Mouse (Mus musculus): Measurements from ENCODE around the gene Unc5a. TPM values are rescaled to one million over a fixed set of nuclear protein-coding genes. Genes with fewer than 3 reads are reported as not detected.
A peak's percentile ranks its signal among the peaks of the same experiment; 100 is the strongest.

Unc5a gene
- polyA plus RNA-seq, 1 experiment from 2014 or later, result 1.5 TPM

DNA sequence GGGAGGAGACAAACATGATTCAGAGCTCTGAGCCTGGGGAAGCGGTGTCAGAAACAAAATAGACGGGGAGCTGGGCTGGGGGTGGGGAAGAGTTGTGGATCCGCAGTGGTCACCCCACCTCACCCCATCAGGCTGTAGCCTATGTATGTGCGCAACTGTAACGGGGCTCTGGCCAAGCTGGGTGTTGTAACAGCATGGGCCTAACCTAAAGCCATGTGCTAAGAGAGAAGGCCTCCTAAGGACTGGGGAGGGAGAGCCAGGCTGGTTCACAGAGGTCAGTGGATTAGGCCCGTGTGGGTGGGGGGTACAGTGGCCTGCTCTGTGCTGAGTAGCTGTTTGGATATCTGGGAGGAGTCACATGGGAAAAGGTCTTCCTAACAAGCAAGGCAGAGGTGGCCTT lies 10.6 kb downstream of the Unc5a start:
- Histone ChIP-seq H3K4me1 (replicated peaks; ENCODE audit: control insufficient read depth, insufficient read depth, low read length) (0 out of 2 replicates have a peak, but pooled peaks cover 5% of the 10 kb centered on the region), H3K9ac (ENCODE audit: low read depth, low read length) (no peak overlapping the region), H3K9me3 (ENCODE audit: control insufficient read depth, low read length) (no peaks in the 10 kb centered on the region), H3K4me2 (no peak overlapping the region), H3K4me3 (ENCODE audit: low read depth, low read length) (no peak overlapping the region), H3K27me3 (replicated peaks; ENCODE audit: control insufficient read depth, insufficient read depth, low read length) (peaks cover 45% of the 10 kb centered on the region), H3K27ac (ENCODE audit: low read depth, low read length) (no peak overlapping the region), H3K36me3 (ENCODE audit: control insufficient read depth, insufficient read depth, low read length) (no peaks in the 10 kb centered on the region)
- WGBS, result 41% methylated on average over 6 of the region's 6 CpGs
- DNase-seq (ENCODE audit: low spot score) (no peak), ATAC-seq (replicated peaks; ENCODE audit: low FRiP score) (no peak)

DNA sequence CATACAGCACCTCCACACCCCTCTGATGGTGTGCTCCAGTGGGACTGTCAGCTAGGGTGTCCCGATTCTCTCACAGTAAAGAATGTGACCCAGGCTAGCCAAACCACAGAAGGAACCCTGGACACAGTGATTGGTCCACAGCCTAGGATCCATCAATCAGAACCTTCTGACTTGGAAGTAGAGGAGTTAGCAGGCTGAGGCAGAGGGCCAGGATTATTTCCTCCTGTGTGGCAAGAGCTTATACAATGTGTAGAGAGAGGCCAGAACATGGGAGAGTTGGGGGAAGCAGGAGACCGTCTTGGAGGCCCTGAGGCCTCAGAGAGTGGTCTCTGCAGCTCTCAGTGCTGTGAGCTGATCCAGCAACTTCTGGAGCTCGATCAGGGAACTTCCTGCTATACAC lies 11.3 kb downstream of the Unc5a start:
- no peak overlapping the region for H3K9ac ChIP-seq (ENCODE audit: low read depth, low read length)
- ATAC-seq (replicated peaks; ENCODE audit: low FRiP score), result no peak
- H3K27ac ChIP-seq (ENCODE audit: low read depth, low read length), result no peak overlapping the region
- 0 out of 2 replicates have a peak, but pooled peaks cover 5% of the 10 kb centered on the region for H3K4me1 ChIP-seq (replicated peaks; ENCODE audit: control insufficient read depth, insufficient read depth, low read length)
- H3K4me2 ChIP-seq, result no peak overlapping the region
- DNase-seq (ENCODE audit: low spot score), result no peak
- no peaks in the 10 kb centered on the region for H3K9me3 ChIP-seq (ENCODE audit: control insufficient read depth, low read length)
- H3K36me3 ChIP-seq (ENCODE audit: control insufficient read depth, insufficient read depth, low read length), result no peaks in the 10 kb centered on the region
- no peak overlapping the region for H3K4me3 ChIP-seq (ENCODE audit: low read depth, low read length)
- 59% methylated on average over 3 of the region's 3 CpGs for WGBS
- H3K27me3 ChIP-seq (replicated peaks; ENCODE audit: control insufficient read depth, insufficient read depth, low read length), result peaks cover 38% of the 10 kb centered on the region

DNA sequence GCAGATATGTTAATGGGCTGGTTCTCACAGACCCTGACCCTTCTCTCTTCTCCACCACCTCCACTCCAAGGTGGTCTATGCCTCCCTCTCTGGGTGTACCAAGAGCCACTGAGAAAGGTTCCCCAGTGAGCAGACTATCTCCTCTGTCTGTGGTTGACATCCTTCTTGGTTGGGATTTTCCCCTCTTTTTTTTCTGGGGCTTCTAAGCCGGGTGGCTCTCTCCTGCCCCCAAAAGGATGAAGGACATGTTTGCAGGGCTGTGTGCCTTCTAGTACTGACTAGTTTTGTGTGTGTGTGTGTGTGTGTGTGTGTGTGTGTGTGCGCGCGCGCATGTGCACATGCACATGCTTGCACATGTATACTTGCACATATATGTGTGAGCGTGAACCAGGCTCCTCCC lies 16.0 kb downstream of the Unc5a start:
- no peaks in the 10 kb centered on the region for H3K4me1 ChIP-seq (replicated peaks; ENCODE audit: control insufficient read depth, insufficient read depth, low read length)
- H3K36me3 ChIP-seq (ENCODE audit: control insufficient read depth, insufficient read depth, low read length), result no peaks in the 10 kb centered on the region
- WGBS, result 80% methylated on average over 6 of the region's 6 CpGs
- H3K27ac ChIP-seq (ENCODE audit: low read depth, low read length), result no peak overlapping the region
- no peaks in the 10 kb centered on the region for H3K9me3 ChIP-seq (ENCODE audit: control insufficient read depth, low read length)
- no peak overlapping the region for H3K4me3 ChIP-seq (ENCODE audit: low read depth, low read length)
- DNase-seq (ENCODE audit: low spot score) (no peak), ATAC-seq (replicated peaks; ENCODE audit: low FRiP score) (no peak)
- H3K27me3 ChIP-seq (replicated peaks; ENCODE audit: control insufficient read depth, insufficient read depth, low read length), result no peaks in the 10 kb centered on the region
- H3K4me2 ChIP-seq, result no peak overlapping the region
- H3K9ac ChIP-seq (ENCODE audit: low read depth, low read length), result no peak overlapping the region

DNA sequence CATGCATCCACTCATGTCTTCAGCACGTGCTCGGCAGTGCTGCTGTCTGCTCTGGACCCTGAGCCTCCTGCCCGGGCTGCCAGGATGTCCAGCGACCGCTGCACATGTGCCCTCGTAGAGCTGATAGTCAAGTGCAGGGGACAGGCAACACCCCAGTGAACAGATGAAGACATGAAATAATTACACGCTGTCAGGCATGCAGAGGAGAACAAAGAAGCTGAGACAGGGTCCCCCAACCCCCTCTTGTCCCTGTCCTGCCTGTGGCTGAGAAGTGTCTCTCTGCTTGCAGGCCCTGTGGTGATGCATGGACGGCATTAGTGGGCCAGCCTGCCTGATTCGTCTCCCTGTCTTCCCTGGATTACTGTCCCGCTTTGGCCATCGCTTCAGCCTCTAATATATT lies 18.3 kb downstream of the Unc5a start:
- Histone ChIP-seq H3K9me3 (ENCODE audit: control insufficient read depth, low read length) (no peaks in the 10 kb centered on the region), H3K4me2 (no peak overlapping the region), H3K9ac (ENCODE audit: low read depth, low read length) (no peak overlapping the region), H3K27me3 (replicated peaks; ENCODE audit: control insufficient read depth, insufficient read depth, low read length) (no peaks in the 10 kb centered on the region), H3K36me3 (ENCODE audit: control insufficient read depth, insufficient read depth, low read length) (no peaks in the 10 kb centered on the region), H3K4me1 (replicated peaks; ENCODE audit: control insufficient read depth, insufficient read depth, low read length) (no peaks in the 10 kb centered on the region), H3K27ac (ENCODE audit: low read depth, low read length) (no peak overlapping the region), H3K4me3 (ENCODE audit: low read depth, low read length) (no peak overlapping the region)
- ATAC-seq (replicated peaks; ENCODE audit: low FRiP score) (no peak), DNase-seq (ENCODE audit: low spot score) (no peak)
- 75% methylated on average over 11 of the region's 11 CpGs for WGBS

DNA sequence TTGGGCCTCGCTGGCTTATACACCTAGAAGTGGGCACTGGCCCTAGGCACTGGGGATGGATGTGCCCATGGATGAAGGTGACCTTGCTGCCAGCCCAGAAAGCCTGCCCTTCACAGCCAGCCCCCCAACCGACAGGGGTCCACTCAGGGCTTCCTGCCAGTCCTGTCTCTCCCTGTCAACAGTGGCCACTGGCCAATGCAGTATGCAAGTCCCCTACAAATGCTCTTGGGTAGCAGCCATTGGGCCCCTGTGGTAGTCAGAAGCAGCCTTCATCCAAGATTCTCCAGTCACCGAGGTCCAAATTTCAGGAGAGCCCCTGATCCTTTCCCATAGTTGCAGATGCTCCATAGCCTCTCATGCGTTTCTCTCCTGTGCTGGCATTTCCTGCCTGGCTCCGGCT lies 19.4 kb downstream of the Unc5a start:
- DNase-seq (ENCODE audit: low spot score) (no peak), ATAC-seq (replicated peaks; ENCODE audit: low FRiP score) (no peak)
- no peaks in the 10 kb centered on the region for H3K9me3 ChIP-seq (ENCODE audit: control insufficient read depth, low read length)
- H3K9ac ChIP-seq (ENCODE audit: low read depth, low read length), result no peak overlapping the region
- H3K27me3 ChIP-seq (replicated peaks; ENCODE audit: control insufficient read depth, insufficient read depth, low read length), result no peaks in the 10 kb centered on the region
- H3K4me2 ChIP-seq, result no peak overlapping the region
- H3K36me3 ChIP-seq (ENCODE audit: control insufficient read depth, insufficient read depth, low read length), result no peaks in the 10 kb centered on the region
- H3K4me3 ChIP-seq (ENCODE audit: low read depth, low read length), result no peak overlapping the region
- 54% methylated on average over 5 of the region's 5 CpGs for WGBS
- H3K4me1 ChIP-seq (replicated peaks; ENCODE audit: control insufficient read depth, insufficient read depth, low read length), result no peaks in the 10 kb centered on the region
- no peak overlapping the region for H3K27ac ChIP-seq (ENCODE audit: low read depth, low read length)

DNA sequence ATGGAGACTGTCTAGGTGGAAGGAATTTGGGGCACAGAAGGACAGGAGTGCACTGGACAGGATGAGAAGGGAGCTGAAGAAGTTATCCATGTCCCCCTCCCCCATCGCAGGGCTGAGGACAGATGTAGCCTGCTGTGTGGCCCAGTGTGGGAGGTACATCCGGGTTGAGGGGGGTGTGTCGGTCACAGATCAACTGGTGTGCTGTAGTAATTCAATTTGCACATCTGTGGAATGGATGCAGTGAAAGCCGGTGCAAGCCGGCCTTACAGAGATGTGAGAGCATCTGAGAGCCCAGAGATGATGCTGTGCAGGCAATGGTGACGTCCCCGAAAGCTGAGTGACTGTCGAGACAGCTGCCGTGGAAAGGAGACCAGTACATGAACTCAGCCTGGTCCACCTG lies 20.3 kb downstream of the Unc5a start:
- H3K4me2 ChIP-seq, result no peak overlapping the region
- no peaks in the 10 kb centered on the region for H3K4me1 ChIP-seq (replicated peaks; ENCODE audit: control insufficient read depth, insufficient read depth, low read length)
- no peak overlapping the region for H3K27ac ChIP-seq (ENCODE audit: low read depth, low read length)
- no peak for ATAC-seq (replicated peaks; ENCODE audit: low FRiP score)
- H3K4me3 ChIP-seq (ENCODE audit: low read depth, low read length), result no peak overlapping the region
- 64% methylated on average over 9 of the region's 9 CpGs for WGBS
- no peaks in the 10 kb centered on the region for H3K36me3 ChIP-seq (ENCODE audit: control insufficient read depth, insufficient read depth, low read length)
- H3K27me3 ChIP-seq (replicated peaks; ENCODE audit: control insufficient read depth, insufficient read depth, low read length), result no peaks in the 10 kb centered on the region
- no peaks in the 10 kb centered on the region for H3K9me3 ChIP-seq (ENCODE audit: control insufficient read depth, low read length)
- H3K9ac ChIP-seq (ENCODE audit: low read depth, low read length), result no peak overlapping the region
- DNase-seq (ENCODE audit: low spot score), result no peak

DNA sequence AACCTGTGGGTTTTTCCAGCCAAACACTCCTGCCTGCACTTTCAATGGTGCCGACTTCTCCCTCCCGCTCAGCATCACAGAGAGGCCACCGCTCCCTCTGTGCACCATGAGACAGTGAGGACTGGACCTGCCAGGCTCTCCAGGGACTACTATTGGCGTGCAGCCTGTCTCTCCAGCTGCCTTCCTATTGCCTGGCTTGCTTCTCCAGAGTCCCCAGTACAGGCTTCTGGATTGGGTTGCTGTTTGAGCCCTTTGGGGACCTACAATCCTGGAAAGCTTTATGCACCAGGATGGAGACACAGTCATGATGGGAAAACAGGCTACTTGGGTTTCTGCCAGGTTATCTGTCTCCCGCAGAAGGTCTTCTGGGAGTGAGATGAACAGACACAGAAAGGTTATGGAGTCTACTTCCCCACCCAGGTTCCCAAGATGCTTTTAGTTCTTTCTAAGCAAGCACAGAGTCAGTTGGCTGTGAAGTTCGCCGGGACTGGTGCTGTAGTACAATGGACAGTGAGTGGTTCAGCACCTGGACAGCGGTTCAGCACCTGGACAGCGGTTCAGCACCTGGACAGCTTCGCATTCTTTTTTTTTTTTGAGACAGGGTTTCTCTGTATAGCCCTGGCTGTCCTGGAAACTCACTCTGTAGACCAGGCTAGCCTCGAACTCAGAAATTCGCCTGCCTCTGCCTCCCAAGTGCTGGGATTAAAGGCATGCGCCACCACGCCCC lies 21.5 kb downstream of the Unc5a start:
- no peaks in the 10 kb centered on the region for H3K4me1 ChIP-seq (replicated peaks; ENCODE audit: control insufficient read depth, insufficient read depth, low read length)
- H3K27ac ChIP-seq (ENCODE audit: low read depth, low read length), result no peak overlapping the region
- no peak overlapping the region for H3K4me3 ChIP-seq (ENCODE audit: low read depth, low read length)
- 37% methylated on average over 14 of the region's 14 CpGs for WGBS
- no peak for ATAC-seq (replicated peaks; ENCODE audit: low FRiP score)
- H3K4me2 ChIP-seq, result no peak overlapping the region
- H3K9ac ChIP-seq (ENCODE audit: low read depth, low read length), result no peak overlapping the region
- no peaks in the 10 kb centered on the region for H3K9me3 ChIP-seq (ENCODE audit: control insufficient read depth, low read length)
- H3K27me3 ChIP-seq (replicated peaks; ENCODE audit: control insufficient read depth, insufficient read depth, low read length), result no peaks in the 10 kb centered on the region
- DNase-seq (ENCODE audit: low spot score), result peak; percentile 58
- H3K36me3 ChIP-seq (ENCODE audit: control insufficient read depth, insufficient read depth, low read length), result no peaks in the 10 kb centered on the region

DNA sequence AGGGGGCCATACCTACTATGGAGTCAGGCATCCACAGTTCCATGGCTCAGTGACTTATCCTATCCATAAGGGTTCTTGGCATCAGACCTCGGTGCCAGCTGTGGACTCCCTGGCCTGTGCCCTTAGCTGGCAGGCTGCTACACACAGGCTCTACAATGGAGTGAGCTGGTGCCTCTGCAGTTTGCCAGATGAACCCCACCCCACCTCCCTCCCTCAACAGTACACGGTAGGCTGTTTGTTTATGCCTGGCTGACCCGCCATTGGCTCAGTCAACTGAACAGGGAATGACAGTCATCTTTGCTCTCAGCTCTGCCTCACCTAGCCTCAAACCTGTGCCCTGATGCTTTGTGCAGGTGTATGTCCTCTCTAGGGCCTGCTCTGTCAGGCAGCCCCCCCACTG lies 26.3 kb downstream of the Unc5a start:
- ATAC-seq (replicated peaks; ENCODE audit: low FRiP score), result no peak
- H3K4me3 ChIP-seq (ENCODE audit: low read depth, low read length), result no peak overlapping the region
- H3K4me2 ChIP-seq, result no peak overlapping the region

DNA sequence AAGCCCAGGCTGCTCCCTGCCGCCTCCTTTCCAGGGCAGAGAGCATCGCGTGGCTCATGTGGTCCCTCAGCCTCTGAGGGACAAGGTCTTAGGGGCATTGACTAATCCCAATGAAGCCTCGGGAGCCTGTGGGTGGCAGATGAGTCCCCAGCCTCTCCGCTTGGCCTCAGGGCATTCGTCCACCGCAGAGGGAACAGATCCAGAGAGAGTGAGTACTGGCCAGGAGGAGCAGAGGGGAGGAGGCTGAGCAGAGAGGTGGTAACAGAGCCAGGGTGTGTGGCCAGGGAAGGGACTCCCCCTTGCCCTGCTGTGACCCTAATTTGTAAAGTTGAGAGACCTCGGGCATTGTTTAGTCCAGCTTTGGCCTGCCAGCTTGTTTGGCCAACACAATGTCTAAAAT lies 29.6 kb downstream of the Unc5a start:
- peaks cover 4% of the 10 kb centered on the region; the same call in 1 of the 2 replicates for H3K27me3 ChIP-seq (replicated peaks; ENCODE audit: control insufficient read depth, insufficient read depth, low read length)
- no peaks in the 10 kb centered on the region for H3K4me1 ChIP-seq (replicated peaks; ENCODE audit: control insufficient read depth, insufficient read depth, low read length)
- no peak overlapping the region for H3K4me3 ChIP-seq (ENCODE audit: low read depth, low read length)
- ATAC-seq (replicated peaks; ENCODE audit: low FRiP score) (no peak), DNase-seq (ENCODE audit: low spot score) (no peak)
- H3K9me3 ChIP-seq (ENCODE audit: control insufficient read depth, low read length), result no peaks in the 10 kb centered on the region
- no peak overlapping the region for H3K4me2 ChIP-seq
- 66% methylated on average over 8 of the region's 8 CpGs for WGBS
- no peaks in the 10 kb centered on the region for H3K36me3 ChIP-seq (ENCODE audit: control insufficient read depth, insufficient read depth, low read length)
- H3K9ac ChIP-seq (ENCODE audit: low read depth, low read length), result no peak overlapping the region
- H3K27ac ChIP-seq (ENCODE audit: low read depth, low read length), result no peak overlapping the region

More for the DNA sequence above, 26.3 kb downstream of the Unc5a start:
- no peak for DNase-seq (ENCODE audit: low spot score)
- H3K27ac ChIP-seq (ENCODE audit: low read depth, low read length), result no peak overlapping the region
- no peaks in the 10 kb centered on the region for H3K9me3 ChIP-seq (ENCODE audit: control insufficient read depth, low read length)
- no peaks in the 10 kb centered on the region for H3K4me1 ChIP-seq (replicated peaks; ENCODE audit: control insufficient read depth, insufficient read depth, low read length)
- H3K9ac ChIP-seq (ENCODE audit: low read depth, low read length), result no peak overlapping the region
- H3K36me3 ChIP-seq (ENCODE audit: control insufficient read depth, insufficient read depth, low read length), result no peaks in the 10 kb centered on the region
- no peaks in the 10 kb centered on the region for H3K27me3 ChIP-seq (replicated peaks; ENCODE audit: control insufficient read depth, insufficient read depth, low read length)
- WGBS, result 61% methylated on average over 3 of the region's 3 CpGs
